Comparison of ENCODE assay signal across 17 mouse cellular contexts in the genomic region with DNA sequence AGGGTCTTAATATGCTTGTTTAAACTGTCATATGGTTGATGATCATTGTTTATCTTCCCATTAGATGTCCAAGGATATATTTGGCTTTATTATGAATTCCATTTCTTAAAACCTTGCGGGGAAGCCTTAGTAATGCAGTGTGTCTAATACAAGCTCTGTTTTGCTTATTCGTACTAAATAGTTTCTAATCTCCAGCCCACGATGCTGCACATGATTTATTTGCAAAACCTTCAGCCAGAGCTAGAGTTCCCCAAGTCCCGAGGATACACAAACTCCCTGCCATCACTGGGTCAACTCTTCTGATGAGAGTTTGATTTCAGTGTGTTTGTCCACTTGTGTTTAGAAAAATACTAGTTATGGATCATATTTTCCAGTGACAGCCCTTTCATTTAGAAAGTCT.
"Had no signal": no experiment of that assay in that cellular context is flagged by ENCODE, and none has a peak within 500 bp of the region (broad histone marks: within the 10 kb centered on the region; RNA-seq: fewer than 3 reads in every experiment).

No protein-coding gene starts in this region.

- H3K36me3 ChIP-seq: liver, embryonic 13.5 days; liver, embryonic 15.5 days; midbrain, embryonic 13.5 days; midbrain, embryonic 15.5 days; neural tube, embryonic 12.5 days; stomach, embryonic 15.5 days had no signal

- H3K27me3 ChIP-seq: liver, embryonic 13.5 days; liver, embryonic 15.5 days; megakaryocyte, embryonic 14.5 days; midbrain, embryonic 13.5 days; midbrain, embryonic 15.5 days; neural tube, embryonic 12.5 days; stomach, embryonic 15.5 days had no signal

- H3K4me3 ChIP-seq: liver, embryonic 13.5 days; liver, embryonic 15.5 days; megakaryocyte, embryonic 14.5 days; midbrain, embryonic 13.5 days; midbrain, embryonic 15.5 days; neural tube, embryonic 12.5 days; stomach, embryonic 15.5 days had no signal

- H3K9me3 ChIP-seq: liver, embryonic 13.5 days; liver, embryonic 15.5 days; megakaryocyte, embryonic 14.5 days; midbrain, embryonic 13.5 days; midbrain, embryonic 15.5 days; stomach, embryonic 15.5 days had no signal

- H3K4me2 ChIP-seq: liver, embryonic 11.5 days; liver, embryonic 13.5 days; liver, embryonic 15.5 days; midbrain, embryonic 11.5 days; midbrain, embryonic 13.5 days; midbrain, embryonic 15.5 days; neural tube, embryonic 12.5 days; stomach, embryonic 15.5 days had no signal

- H3K27ac ChIP-seq: liver, embryonic 13.5 days; liver, embryonic 15.5 days; macrophage; midbrain, embryonic 13.5 days; midbrain, embryonic 15.5 days; neural tube, embryonic 12.5 days; stomach, embryonic 15.5 days had no signal

- H3K4me1 ChIP-seq: liver, embryonic 13.5 days; liver, embryonic 15.5 days; midbrain, embryonic 13.5 days; midbrain, embryonic 15.5 days; neural tube, embryonic 12.5 days had no signal

- DNase-seq: liver, embryonic 13.5 days; liver, postnatal 0 days; lung, adult 2 months; lung, postnatal 14 days; right cerebral cortex, postnatal 14 days; thymus, adult 2 months; thymus, postnatal 25 days; thymus, postnatal 4 days had no signal

- H3K9ac ChIP-seq: liver, embryonic 13.5 days; liver, embryonic 15.5 days; liver, postnatal 0 days; midbrain, embryonic 13.5 days; midbrain, embryonic 15.5 days; neural tube, embryonic 12.5 days; stomach, embryonic 15.5 days had no signal

- ATAC-seq: liver, postnatal 0 days; midbrain, embryonic 13.5 days; midbrain, embryonic 15.5 days had no signal
